Mouse (Mus musculus) forebrain, embryonic 14.5 days (tissue): ENCODE measurements around the gene Serf2. TPM values are rescaled to one million over a fixed set of nuclear protein-coding genes. Genes with fewer than 3 reads are reported as not detected.

Experiments used
- ATAC-seq: fragments of 200-750 bp; cut with Nextera tagmentation; 2 replicates; pipeline ENCODE4 v1.8.0; 2017; ENCODE audit warnings: mild to moderate bottlenecking, moderate library complexity
- DNase-seq: peaks from one replicate; pipeline ENCODE4 v3.0.0-alpha.2; 2015; ENCODE audit warnings: low spot score
- H3K27ac ChIP-seq: fragments of 300-500 bp; sonication (generic); 2 replicates; pipeline ENCODE4 v1.5.1; 2014; ENCODE audit warnings: low read depth, mild to moderate bottlenecking, control low read depth, low read length, moderate library complexity
- H3K27me3 ChIP-seq: fragments of 300-500 bp; sonication (generic); replicated peaks from 2 replicates; pipeline ENCODE4 v1.6.1; 2014; ENCODE audit warnings: low read length, control low read depth, mixed read lengths; ENCODE audit not compliant: control insufficient read depth, insufficient read depth
- H3K36me3 ChIP-seq: fragments of 300-500 bp; sonication (generic); 2 replicates; pipeline ENCODE4 v1.6.1; 2014; ENCODE audit warnings: low read length, control low read depth; ENCODE audit not compliant: control insufficient read depth, insufficient read depth
- H3K4me1 ChIP-seq: fragments of 300-500 bp; sonication (generic); 2 replicates; pipeline ENCODE4 v1.6.1; 2014; ENCODE audit warnings: antibody characterized with exemption, low read length, control low read depth; ENCODE audit not compliant: control insufficient read depth, insufficient read depth
- H3K4me2 ChIP-seq: fragments of 300-500 bp; sonication (generic); 2 replicates; pipeline ENCODE4 v1.6.1; 2014; ENCODE audit warnings: mild to moderate bottlenecking, control low read depth, low read length
- H3K4me3 ChIP-seq: fragments of 300-500 bp; sonication (generic); 2 replicates; pipeline ENCODE4 v1.5.1; 2014; ENCODE audit warnings: low read depth, low read length, control low read depth
- H3K9ac ChIP-seq: fragments of 300-500 bp; sonication (generic); 2 replicates; pipeline ENCODE4 v1.6.1; 2014; ENCODE audit warnings: mild to moderate bottlenecking, low read length, control low read depth, moderate library complexity
- H3K9me3 ChIP-seq: fragments of 300-500 bp; sonication (generic); replicated peaks from 2 replicates; pipeline ENCODE4 v1.6.1; 2016; ENCODE audit warnings: low read length, control low read depth, mixed read lengths; ENCODE audit not compliant: control insufficient read depth
- WGBS: fragments of 180-500 bp; shearing (Covaris S2); extraction: QIAGEN DNeasy Blood & Tissue Kit; methylation state at CpG from one replicate; pipeline ENCODE4 v1.1.7; 2014; 5-methylcytosine and 5-hydroxymethylcytosine counted together
- polyA plus RNA-seq: library from polyadenylated mRNA; unstranded; fragments of >200 nt; fragmentation: Nextera tagmentation; extraction: Ambion mirVana; gene quantifications from 2 replicates; pipeline ENCODE4 v1.2.1, GENCODE M21; 2014

Serf2 gene
- polyA plus RNA-seq, 1 experiment from 2014 or later, result 442 TPM

GRCm38 (mm10) chr2:121416356-121416755, 32.6 kb upstream of the Serf2 start:
- no peak for ATAC-seq
- H3K4me3 ChIP-seq, result no peak overlapping the region
- H3K4me2 ChIP-seq, result 0 out of 2 replicates have a peak overlapping the region, but pooled peaks have one; percentile 1
- no peak for DNase-seq
- H3K36me3 ChIP-seq, result peaks cover 23% of the 10 kb centered on the region
- 93% methylated on average over 6 of the region's 6 CpGs for WGBS
- no peaks in the 10 kb centered on the region for H3K9me3 ChIP-seq
- no peaks in the 10 kb centered on the region for H3K27me3 ChIP-seq
- H3K9ac ChIP-seq, result no peak overlapping the region
- H3K27ac ChIP-seq, result no peak overlapping the region
- H3K4me1 ChIP-seq, result peaks cover 14% of the 10 kb centered on the region

- Histone ChIP-seq H3K36me3 (peaks cover 35% of the 10 kb centered on the region), H3K9me3 (no peaks in the 10 kb centered on the region), H3K27me3 (no peaks in the 10 kb centered on the region), H3K4me3 (no peak overlapping the region), H3K4me1 (peaks cover 12% of the 10 kb centered on the region), H3K9ac (no peak overlapping the region), H3K4me2 (no peak overlapping the region), H3K27ac (no peak overlapping the region)
- ATAC-seq, result no peak
- DNase-seq, result no peak
- WGBS, result 97% methylated on average over 3 of the region's 3 CpGs
These were observed 30.5 kb upstream of the Serf2 start for GRCm38 (mm10) chr2:121418476-121418875.

- Histone ChIP-seq H3K9me3 (no peaks in the 10 kb centered on the region), H3K36me3 (peaks cover 65% of the 10 kb centered on the region), H3K4me3 (no peak overlapping the region), H3K4me1 (no peaks in the 10 kb centered on the region), H3K9ac (no peak overlapping the region), H3K27ac (no peak overlapping the region), H3K27me3 (no peaks in the 10 kb centered on the region), H3K4me2 (no peak overlapping the region)
- DNase-seq, result no peak
- WGBS, result 91% methylated on average over 2 of the region's 2 CpGs
- no peak for ATAC-seq
These were observed 25.8 kb upstream of the Serf2 start for GRCm38 (mm10) chr2:121423166-121423565.

- Histone ChIP-seq H3K9me3 (no peaks in the 10 kb centered on the region), H3K27ac (no peak overlapping the region), H3K4me1 (no peaks in the 10 kb centered on the region), H3K36me3 (peaks cover 80% of the 10 kb centered on the region), H3K9ac (no peak overlapping the region), H3K4me3 (no peak overlapping the region), H3K27me3 (no peaks in the 10 kb centered on the region), H3K4me2 (no peak overlapping the region)
- no peak for ATAC-seq
- DNase-seq, result no peak
- 89% methylated on average over 2 of the region's 2 CpGs for WGBS
These were observed 23.1 kb upstream of the Serf2 start for GRCm38 (mm10) chr2:121425890-121426289.

GRCm38 (mm10) chr2:121434854-121435253, 14.1 kb upstream of the Serf2 start:
- H3K4me3 ChIP-seq, result no peak overlapping the region
- no peak overlapping the region for H3K4me2 ChIP-seq
- peaks cover 96% of the 10 kb centered on the region for H3K36me3 ChIP-seq
- whole genome bisulfite sequencing, result 100% methylated on average over 1 of the region's 1 CpGs
- H3K9ac ChIP-seq, result no peak overlapping the region
- H3K27ac ChIP-seq, result no peak overlapping the region
- H3K27me3 ChIP-seq, result no peaks in the 10 kb centered on the region
- H3K4me1 ChIP-seq, result no peaks in the 10 kb centered on the region
- DNase-seq (peak; percentile 61), ATAC-seq (no peak)
- no peaks in the 10 kb centered on the region for H3K9me3 ChIP-seq

- DNase-seq, result no peak
- H3K36me3 ChIP-seq, result peaks cover 51% of the 10 kb centered on the region
These were observed 9.2 kb upstream of the Serf2 start for GRCm38 (mm10) chr2:121439746-121440145.

GRCm38 (mm10) chr2:121440834-121441605, 8.0 kb upstream of the Serf2 start:
- WGBS, result 55% methylated on average over 5 of the region's 5 CpGs
- no peak for ATAC-seq

More at GRCm38 (mm10) chr2:121439746-121440145, 9.2 kb upstream of the Serf2 start:
- peaks cover 13% of the 10 kb centered on the region; the same call in 1 of the 2 replicates for H3K27me3 ChIP-seq
- H3K9ac ChIP-seq, result no peak overlapping the region
- no peak overlapping the region for H3K4me3 ChIP-seq
- no peak overlapping the region for H3K4me2 ChIP-seq
- 75% methylated on average over 4 of the region's 4 CpGs for WGBS
- H3K27ac ChIP-seq, result no peak overlapping the region
- peaks cover 12% of the 10 kb centered on the region for H3K4me1 ChIP-seq
- no peak for ATAC-seq
- no peaks in the 10 kb centered on the region for H3K9me3 ChIP-seq

GRCm38 (mm10) chr2:121441800-121442199, 7.2 kb upstream of the Serf2 start:
- Histone ChIP-seq H3K4me1 (peaks cover 12% of the 10 kb centered on the region), H3K9me3 (no peaks in the 10 kb centered on the region), H3K9ac (peak overlapping the region; percentile 43), H3K27ac (no peak overlapping the region), H3K27me3 (peaks cover 13% of the 10 kb centered on the region; the same call in 1 of the 2 replicates), H3K4me3 (peak overlapping the region; percentile 28), H3K4me2 (peak overlapping the region; percentile 61), H3K36me3 (peaks cover 33% of the 10 kb centered on the region)
- ATAC-seq (no peak), DNase-seq (no peak)
- 13% methylated on average over 11 of the region's 11 CpGs for WGBS

More at GRCm38 (mm10) chr2:121440834-121441605, 8.0 kb upstream of the Serf2 start:
- Histone ChIP-seq H3K4me2 (no peak overlapping the region), H3K27me3 (peaks cover 13% of the 10 kb centered on the region; the same call in 1 of the 2 replicates), H3K27ac (no peak overlapping the region), H3K4me3 (no peak overlapping the region), H3K4me1 (peaks cover 12% of the 10 kb centered on the region), H3K9me3 (no peaks in the 10 kb centered on the region), H3K9ac (no peak overlapping the region), H3K36me3 (peaks cover 38% of the 10 kb centered on the region)
- no peak for DNase-seq
